9 mouse cellular contexts compared by ENCODE assay signal in the genomic region with DNA sequence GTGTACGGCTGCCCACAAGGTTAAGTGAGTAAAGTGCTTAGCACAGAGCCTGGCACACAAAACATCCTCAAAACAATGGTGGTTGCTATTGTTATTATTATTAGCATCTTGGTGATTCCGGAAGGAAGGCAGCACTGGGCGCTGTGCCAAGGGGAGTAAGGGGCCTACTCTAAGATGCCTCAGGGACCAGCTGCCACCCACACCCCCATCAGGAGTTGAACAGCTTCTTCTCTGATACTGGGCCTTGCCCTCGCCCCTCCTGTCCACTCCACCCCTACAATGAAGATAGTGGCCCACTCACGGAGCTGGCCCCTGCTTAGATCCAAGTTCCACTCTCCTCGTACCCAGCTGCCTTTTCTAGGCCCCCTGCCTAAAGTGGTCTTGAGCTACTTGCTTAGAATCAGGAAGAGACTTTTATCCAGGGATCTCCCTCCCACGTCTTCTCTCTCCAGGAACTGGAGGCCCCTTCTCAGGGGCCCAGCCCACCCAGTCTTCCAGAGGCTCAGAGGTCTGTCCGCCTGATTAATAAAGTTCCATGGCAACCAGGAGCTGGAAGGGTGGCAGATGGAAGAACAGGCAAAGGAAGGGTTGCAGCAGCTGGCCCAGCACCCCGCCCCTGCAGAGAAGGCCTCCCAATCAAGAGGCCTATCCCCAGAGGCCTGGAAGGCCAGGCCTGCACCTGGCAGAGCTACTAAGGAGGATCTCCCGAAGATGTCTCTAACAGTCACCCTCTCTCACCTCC. TPM values are rescaled to one million over a fixed set of nuclear protein-coding genes. Genes with fewer than 3 reads are reported as not detected.
DNase-seq lines count a peak whose midpoint lies in the region; ATAC-seq and TF ChIP-seq lines count a peak whose summit lies in the region.
"Had no signal": no experiment of that assay in that cellular context is flagged by ENCODE, and none has a peak within 500 bp of the region (broad histone marks: within the 10 kb centered on the region; RNA-seq: fewer than 3 reads in every experiment).

No protein-coding gene starts in this region.

- TF ChIP-seq CTCF in CH12.LX (conservative IDR thresholded peaks at IDR 0.05 in 1 of 2, IDR thresholded peaks at IDR 0.05 in 1 of 2; ENCODE audit: low read depth in 2 of 2, low read length in 2 of 2), result no peak

- TF ChIP-seq EP300 in CH12.LX (IDR thresholded peaks at IDR 0.05; ENCODE audit: low read length), result no peak

- dilution Hi-C loops in CH12.LX (cut with MboI; ENCODE audit: extremely low pct_ligation_motif_present, extremely low pct_unique_long_range_greater_than_20kb, low sequenced_read_pairs), result no loop called here

- in situ Hi-C loops in CH12.LX (cut with MboI; ENCODE audit: low pct_ligation_motif_present, low pct_unique_long_range_greater_than_20kb, low sequenced_read_pairs), result no loop called here

- H3K4me2 ChIP-seq in CH12.LX (ENCODE audit: insufficient read depth, low read depth, poor library complexity, severe bottlenecking), result peak overlapping the region; percentile 88
- H3K4me2 ChIP-seq in hindbrain, embryonic 13.5 days, result peak overlapping the region; percentile 83

- TF ChIP-seq RAD21 in CH12.LX (IDR thresholded peaks at IDR 0.05; ENCODE audit: low read depth, low read length), result no peak

- H3K27ac ChIP-seq in CH12.LX (ENCODE audit: insufficient read depth, low read depth) (peak overlapping the region; percentile 3; the same call in 1 of the 2 replicates), macrophage (peak overlapping the region; percentile 79)
- peak overlapping the region; percentile 97 for H3K27ac ChIP-seq in embryonic facial prominence, embryonic 10.5 days (replicated peaks)
- peak overlapping the region; percentile 83 for H3K27ac ChIP-seq in hindbrain, embryonic 13.5 days

- peak; percentile 2; the same call in 1 of the 2 replicates for ATAC-seq in hindbrain, embryonic 13.5 days (ENCODE audit: low FRiP score)

- TF ChIP-seq POLR2A in CH12.LX (IDR thresholded peaks at IDR 0.05; ENCODE audit: low read depth, low read length), result no peak

- H3K79me2 ChIP-seq in CH12.LX (replicated peaks; ENCODE audit: control insufficient read depth, extremely low read depth, insufficient read depth, poor library complexity, severe bottlenecking) (peaks cover 22% of the 10 kb centered on the region), macrophage (ENCODE audit: inconsistent target) (peaks cover 41% of the 10 kb centered on the region)

- 25% methylated on average over 10 of the region's 10 CpGs for WGBS in embryonic facial prominence, embryonic 10.5 days
- 7% methylated on average over 10 of the region's 10 CpGs for WGBS in hindbrain, embryonic 13.5 days
- 33% methylated on average over 10 of the region's 10 CpGs for WGBS in macrophage (ENCODE audit: missing documents)

- H3K27me3 ChIP-seq in CH12.LX (replicated peaks), result no peaks in the 10 kb centered on the region
- H3K27me3 ChIP-seq in embryonic facial prominence, embryonic 10.5 days (replicated peaks; ENCODE audit: low read depth, poor library complexity, severe bottlenecking), result no peaks in the 10 kb centered on the region
- no peaks in the 10 kb centered on the region for H3K27me3 ChIP-seq in hindbrain, embryonic 13.5 days

- H3K36me3 ChIP-seq in CH12.LX (replicated peaks in 1 of 2; ENCODE audit: control insufficient read depth in 1 of 2, insufficient read depth in 1 of 2, low read length in 1 of 2), result peaks cover 10 to 32% of the 10 kb centered on the region in 2 experiments
- H3K36me3 ChIP-seq in embryonic facial prominence, embryonic 10.5 days (replicated peaks), result peaks cover 17% of the 10 kb centered on the region
- no peaks in the 10 kb centered on the region for H3K36me3 ChIP-seq in hindbrain, embryonic 13.5 days
- peaks cover 2% of the 10 kb centered on the region; the same call in 1 of the 2 replicates for H3K36me3 ChIP-seq in macrophage (ENCODE audit: inconsistent target)

- peaks cover 3 to 44% of the 10 kb centered on the region in 2 experiments for H3K4me1 ChIP-seq in CH12.LX (ENCODE audit: control insufficient read depth in 1 of 2, insufficient read depth in 2 of 2)
- H3K4me1 ChIP-seq in embryonic facial prominence, embryonic 10.5 days, result peaks cover 50% of the 10 kb centered on the region
- peaks cover 54% of the 10 kb centered on the region for H3K4me1 ChIP-seq in hindbrain, embryonic 13.5 days (replicated peaks)

- peak overlapping the region; percentile 64 for H3K9ac ChIP-seq in CH12.LX (ENCODE audit: insufficient read depth, low read depth)
- H3K9ac ChIP-seq in hindbrain, embryonic 13.5 days, result peak overlapping the region; percentile 65

- H3K9me3 ChIP-seq in CH12.LX (replicated peaks; ENCODE audit: low read length), result no peaks in the 10 kb centered on the region
- no peaks in the 10 kb centered on the region for H3K9me3 ChIP-seq in embryonic facial prominence, embryonic 10.5 days
- H3K9me3 ChIP-seq in hindbrain, embryonic 13.5 days, result no peaks in the 10 kb centered on the region

- H3K4me3 ChIP-seq in CH12.LX (replicated peaks in 1 of 3; ENCODE audit: low read depth in 2 of 3, low read length in 2 of 3, poor library complexity in 1 of 3) (peak overlapping the region; percentile 74 to 95 (median 75)), macrophage (ENCODE audit: inconsistent target) (peak overlapping the region; percentile 82)
- peak overlapping the region; percentile 90 for H3K4me3 ChIP-seq in embryonic facial prominence, embryonic 10.5 days
- H3K4me3 ChIP-seq in hindbrain, embryonic 13.5 days, result peak overlapping the region; percentile 63

- peak; percentile 51 for DNase-seq in embryo, embryonic 10 days (ENCODE audit: low spot score)
- no peak for DNase-seq in embryo, embryonic 9.5 days (ENCODE audit: extremely low spot score)
- DNase-seq in CH12.LX (ENCODE audit: extremely low read depth), result no peak
- DNase-seq in embryonic facial prominence, embryonic 10.5 days (ENCODE audit: low spot score), result peak; percentile 51
- peak; percentile 42 for DNase-seq in testis, postnatal 14 days (ENCODE audit: low spot score)
- DNase-seq in frontal cortex, postnatal 36 days (ENCODE audit: low spot score in 2 of 2), result no peak

RNA-seq across cellular contexts. Expression of a gene that starts 1.2 kb away (rescaled TPM):
- total RNA-seq in CH12.LX (2012; rRNA removed), result 5.3 and 6.5 TPM in 2 replicates
- total RNA-seq in CH12.LX (2014; rRNA removed), result 4.5 and 5.1 TPM in 2 replicates
- polyA plus RNA-seq in CH12.LX (2012; ENCODE audit: insufficient read length, low read depth), result 19.4 and 19.6 TPM in 2 replicates
- polyA plus RNA-seq in embryonic facial prominence, embryonic 10.5 days (2016; fragmentation: Nextera tagmentation; extraction: Ambion mirVana), result 25.2 and 26.0 TPM in 2 replicates
- 8.9 and 9.1 TPM in 2 replicates for polyA plus RNA-seq in hindbrain, embryonic 13.5 days (2015; fragmentation: Nextera tagmentation; extraction: Ambion mirVana)
- total RNA-seq in macrophage (2018; cell fraction: chromatin; rRNA removed), result 10 to 100 TPM in 11 of 26 experiments, 1 to 10 TPM in 15; 2.9 to 21.4 (median 8.8) TPM
- 10 to 100 TPM; 12.7 to 23.2 (median 19.4) TPM for total RNA-seq in macrophage (2018; cell fraction: cytosol; rRNA removed)
- 10 to 100 TPM in 23 of 26 experiments, 1 to 10 TPM in 3; 5.1 to 41.6 (median 15.9) TPM for total RNA-seq in macrophage (2018; cell fraction: nucleus; rRNA removed)
- 14.1 to 33.2 TPM (median 21.6 TPM) in 3 replicates for polyA plus RNA-seq in macrophage (2018)

RNA-seq across cellular contexts. Expression of a gene that starts 9.8 kb away (rescaled TPM):
- total RNA-seq in CH12.LX (2012; rRNA removed) (0.80 and 2.8 TPM in 2 replicates), CH12.LX (2014; rRNA removed) (0.87 and 1.7 TPM in 2 replicates)
- polyA plus RNA-seq in CH12.LX (2012; ENCODE audit: insufficient read length, low read depth) (1.6 and 2.0 TPM in 2 replicates), macrophage (2018) (0.10 to 0.91 TPM in 2 of 3 replicates, not detected in the other)
- polyA plus RNA-seq in embryonic facial prominence, embryonic 10.5 days (2016; fragmentation: Nextera tagmentation; extraction: Ambion mirVana), result 3.2 and 3.6 TPM in 2 replicates
- polyA plus RNA-seq in hindbrain, embryonic 13.5 days (2015; fragmentation: Nextera tagmentation; extraction: Ambion mirVana), result 14.8 and 15.6 TPM in 2 replicates
- 10 to 100 TPM in 6 of 26 experiments, 1 to 10 TPM in 20; 1.1 to 13.8 (median 7.3) TPM for total RNA-seq in macrophage (2018; cell fraction: chromatin; rRNA removed)
- under 1 TPM in 22 of 26 experiments, not detected in 4; 0.05 to 0.62 (median 0.19) TPM for total RNA-seq in macrophage (2018; cell fraction: cytosol; rRNA removed)
- 10 to 100 TPM in 1 of 26 experiments, 1 to 10 TPM in 22, under 1 TPM in 2, not detected in 1; 0.48 to 10.9 (median 2.3) TPM for total RNA-seq in macrophage (2018; cell fraction: nucleus; rRNA removed)
- total RNA-seq: neutrophil, adult 5-6 weeks had no signal

RNA-seq across cellular contexts. Expression of a gene that starts 16.9 kb away (rescaled TPM):
- total RNA-seq in CH12.LX (2012; rRNA removed) (0.17 and 0.25 TPM in 2 replicates), CH12.LX (2014; rRNA removed) (not detected in 2 replicates)
- polyA plus RNA-seq in CH12.LX (2012; ENCODE audit: insufficient read length, low read depth) (0.20 and 0.44 TPM in 2 replicates), macrophage (2018) (not detected in 3 replicates)
- polyA plus RNA-seq in embryonic facial prominence, embryonic 10.5 days (2016; fragmentation: Nextera tagmentation; extraction: Ambion mirVana), result 0.19 and 0.33 TPM in 2 replicates
- polyA plus RNA-seq in hindbrain, embryonic 13.5 days (2015; fragmentation: Nextera tagmentation; extraction: Ambion mirVana), result 0.43 and 0.55 TPM in 2 replicates
- 1 to 10 TPM in 8 of 26 experiments, under 1 TPM in 4, not detected in 14; 0.53 to 2.0 (median 1.1) TPM for total RNA-seq in macrophage (2018; cell fraction: chromatin; rRNA removed)
- total RNA-seq in macrophage (2018; cell fraction: cytosol; rRNA removed), result under 1 TPM in 2 of 26 experiments, not detected in 24; 0.09 to 0.10 TPM
- total RNA-seq in macrophage (2018; cell fraction: nucleus; rRNA removed), result 1 to 10 TPM in 1 of 26 experiments, under 1 TPM in 7, not detected in 18; 0.31 to 1.2 (median 0.71) TPM
- total RNA-seq: neutrophil, adult 5-6 weeks had no signal

RNA-seq across cellular contexts. Expression of a gene that starts 21.6 kb away (rescaled TPM):
- 0.85 and 0.92 TPM in 2 replicates for total RNA-seq in CH12.LX (2012; rRNA removed)
- 0.52 TPM in 1 of 2 replicates, not detected in the other for total RNA-seq in CH12.LX (2014; rRNA removed)
- polyA plus RNA-seq in CH12.LX (2012; ENCODE audit: insufficient read length, low read depth), result 0.56 and 0.71 TPM in 2 replicates
- 1.3 and 2.9 TPM in 2 replicates for polyA plus RNA-seq in embryonic facial prominence, embryonic 10.5 days (2016; fragmentation: Nextera tagmentation; extraction: Ambion mirVana)
- polyA plus RNA-seq in hindbrain, embryonic 13.5 days (2015; fragmentation: Nextera tagmentation; extraction: Ambion mirVana), result 1.5 and 1.7 TPM in 2 replicates
- 1 to 10 TPM in 13 of 26 experiments, not detected in 13; 1.5 to 4.6 (median 2.1) TPM for total RNA-seq in macrophage (2018; cell fraction: chromatin; rRNA removed)
- total RNA-seq in macrophage (2018; cell fraction: cytosol; rRNA removed), result 10 to 100 TPM in 10 of 26 experiments, 1 to 10 TPM in 16; 2.1 to 14.7 (median 7.7) TPM
- total RNA-seq in macrophage (2018; cell fraction: nucleus; rRNA removed), result 1 to 10 TPM in 19 of 26 experiments, not detected in 7; 1.4 to 7.0 (median 2.4) TPM
- 1.3 to 7.5 TPM (median 3.9 TPM) in 3 replicates for polyA plus RNA-seq in macrophage (2018)

RNA-seq across cellular contexts. Expression of a gene that starts 35.0 kb away (rescaled TPM):
- total RNA-seq in CH12.LX (2012; rRNA removed), result 7.2 and 7.6 TPM in 2 replicates
- 8.7 and 9.4 TPM in 2 replicates for total RNA-seq in CH12.LX (2014; rRNA removed)
- 5.5 and 6.0 TPM in 2 replicates for polyA plus RNA-seq in CH12.LX (2012; ENCODE audit: insufficient read length, low read depth)
- 11.6 and 13.8 TPM in 2 replicates for polyA plus RNA-seq in embryonic facial prominence, embryonic 10.5 days (2016; fragmentation: Nextera tagmentation; extraction: Ambion mirVana)
- 14.2 and 16.8 TPM in 2 replicates for polyA plus RNA-seq in hindbrain, embryonic 13.5 days (2015; fragmentation: Nextera tagmentation; extraction: Ambion mirVana)
- 10 to 100 TPM in 2 of 26 experiments, 1 to 10 TPM in 18, under 1 TPM in 4, not detected in 2; 0.25 to 13.3 (median 2.5) TPM for total RNA-seq in macrophage (2018; cell fraction: chromatin; rRNA removed)
- total RNA-seq in macrophage (2018; cell fraction: cytosol; rRNA removed), result 10 to 100 TPM in 11 of 26 experiments, 1 to 10 TPM in 15; 5.3 to 15.6 (median 9.6) TPM
- total RNA-seq in macrophage (2018; cell fraction: nucleus; rRNA removed), result 10 to 100 TPM in 1 of 26 experiments, 1 to 10 TPM in 24, under 1 TPM in 1; 0.79 to 10.3 (median 3.3) TPM
- polyA plus RNA-seq in macrophage (2018), result 9.5 to 12.3 TPM (median 11.9 TPM) in 3 replicates

Comparison
In these comparisons a context has a peak if more than half of its experiments do, and no peak if none do; other contexts are left out.
1. DNase-seq: peak in embryo, embryonic 10 days (single experiment), embryonic facial prominence, embryonic 10.5 days (single experiment) and testis, postnatal 14 days (single experiment); none in embryo, embryonic 9.5 days (single experiment), CH12.LX (single experiment) and frontal cortex, postnatal 36 days (0 of 2).
2. H3K27ac ChIP-seq: peak in every context shown above with its lines; median percentile 97 in embryonic facial prominence, embryonic 10.5 days; 83 in hindbrain, embryonic 13.5 days; 79 in macrophage; 3 in CH12.LX.
3. Peak in every context shown above with its lines, with median percentiles within 50 percentile points of each other: H3K4me3 ChIP-seq.